Mouse (Mus musculus): ENCODE data around the gene Exoc6. TPM values are rescaled to one million over a fixed set of nuclear protein-coding genes. Genes with fewer than 3 reads are reported as not detected.
"Not testable (repeated sequence)": the region's sequence is repeated elsewhere in the genome, so short reads cannot be mapped to it uniquely, and the experiment has no call there.

Gene Exoc6
- total RNA-seq, 2 experiments from 2014 or later: 44.6 to 46.1 TPM

GRCm38 (mm10) chr19:37536426-37536825 lies 13.8 kb upstream of the Exoc6 start:
- no peak for DNase-seq

- DNase-seq: no peak
These were observed 12.5 kb upstream of the Exoc6 start for GRCm38 (mm10) chr19:37537717-37538116.

- no peak for DNase-seq
These were observed 10.0 kb upstream of the Exoc6 start for GRCm38 (mm10) chr19:37540201-37540600.

GRCm38 (mm10) chr19:37543537-37544326 lies 6.5 kb upstream of the Exoc6 start:
- DNase-seq: no peak

- no peak for DNase-seq
These were observed 5.7 kb upstream of the Exoc6 start for GRCm38 (mm10) chr19:37544476-37544875.

GRCm38 (mm10) chr19:37545231-37545630 lies 5.0 kb upstream of the Exoc6 start:
- DNase-seq: no peak

GRCm38 (mm10) chr19:37545725-37546124 lies 4.5 kb upstream of the Exoc6 start:
- DNase-seq: no peak

GRCm38 (mm10) chr19:37546776-37547175 lies 3.4 kb upstream of the Exoc6 start:
- no peak for DNase-seq

GRCm38 (mm10) chr19:37551040-37551566 lies 885 bp downstream of the Exoc6 start:
- no peak for DNase-seq

GRCm38 (mm10) chr19:37553376-37554265 lies 3.4 kb downstream of the Exoc6 start:
- DNase-seq: no peak

GRCm38 (mm10) chr19:37554266-37554650 lies 4.0 kb downstream of the Exoc6 start:
- DNase-seq: not testable (repeated sequence)

- DNase-seq: no peak
These were observed 5.8 kb downstream of the Exoc6 start for GRCm38 (mm10) chr19:37555863-37556566.

- DNase-seq: no peak
These were observed 7.7 kb downstream of the Exoc6 start for GRCm38 (mm10) chr19:37557898-37558297.

GRCm38 (mm10) chr19:37559286-37560079 lies 9.3 kb downstream of the Exoc6 start:
- no peak for DNase-seq

- no peak for DNase-seq
These were observed 9.8 kb downstream of the Exoc6 start for GRCm38 (mm10) chr19:37560080-37560427.

GRCm38 (mm10) chr19:37561106-37561892 lies 11.1 kb downstream of the Exoc6 start:
- no peak for DNase-seq

GRCm38 (mm10) chr19:37563763-37564162 lies 13.5 kb downstream of the Exoc6 start:
- DNase-seq: peak; percentile 30

GRCm38 (mm10) chr19:37565806-37566205 lies 15.6 kb downstream of the Exoc6 start:
- DNase-seq: no peak

GRCm38 (mm10) chr19:37569186-37569754 lies 19.1 kb downstream of the Exoc6 start:
- DNase-seq: no peak

GRCm38 (mm10) chr19:37570966-37571718 lies 20.9 kb downstream of the Exoc6 start:
- DNase-seq: no peak
